Mouse (Mus musculus): ENCODE results near the gene Ptpdc1. TPM values are rescaled to one million over a fixed set of nuclear protein-coding genes. Genes with fewer than 3 reads are reported as not detected.

The Ptpdc1 gene
- polyA plus RNA-seq, 1 experiment from 2014 or later: 16.2 TPM

DNA sequence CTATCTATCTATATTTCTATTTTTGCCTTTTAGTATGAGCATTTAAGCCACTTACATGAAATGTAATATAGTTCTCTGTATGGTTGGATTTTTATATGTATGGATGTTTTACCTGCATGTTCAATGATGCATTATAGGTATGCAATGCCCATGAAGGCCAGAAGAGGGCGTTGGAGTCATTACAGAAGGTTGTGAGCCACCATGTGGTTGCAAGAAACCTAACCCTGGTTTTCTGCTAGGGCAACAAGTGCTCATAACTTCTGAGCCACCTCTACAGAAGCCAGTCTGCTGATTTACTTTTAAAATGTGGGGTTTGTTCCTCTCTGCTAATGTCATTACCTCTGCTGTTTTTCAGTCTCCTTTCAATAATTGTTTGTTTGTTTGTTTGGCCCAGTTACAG lies 25.2 kb upstream of the Ptpdc1 start:
- ATAC-seq (ENCODE audit: low read depth): no peak
- peaks cover 33% of the 10 kb centered on the region for H3K27me3 ChIP-seq
- no peak overlapping the region for H3K9ac ChIP-seq
- no peaks in the 10 kb centered on the region for H3K9me3 ChIP-seq
- no peak overlapping the region for H3K27ac ChIP-seq (replicated peaks)
- H3K4me2 ChIP-seq: no peak overlapping the region
- WGBS: 0% methylated on average over 1 of the region's 1 CpGs
- no peak overlapping the region for H3K4me3 ChIP-seq
- no peaks in the 10 kb centered on the region for H3K4me1 ChIP-seq (replicated peaks)
- no peaks in the 10 kb centered on the region for H3K36me3 ChIP-seq

DNA sequence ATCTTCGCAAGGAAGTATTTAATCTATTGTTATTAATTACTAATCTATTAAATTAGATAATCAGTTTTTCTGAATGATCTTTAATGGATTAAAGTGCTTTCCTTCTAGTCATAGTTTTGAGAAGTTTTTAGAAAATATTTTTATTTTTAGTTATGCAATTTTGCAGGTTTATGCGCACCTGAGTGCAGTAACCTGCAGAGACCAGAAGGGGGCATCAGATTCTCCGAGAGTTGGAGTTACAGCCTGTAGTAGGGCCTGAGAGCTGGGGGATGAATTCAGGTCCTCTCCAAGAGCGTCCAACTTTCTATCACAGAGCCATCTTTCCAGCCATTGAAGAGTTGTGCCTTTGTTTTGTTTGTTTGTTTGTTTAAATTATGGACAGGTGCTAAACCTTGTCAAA lies 21.2 kb upstream of the Ptpdc1 start:
- 86% methylated on average over 4 of the region's 4 CpGs for WGBS

DNA sequence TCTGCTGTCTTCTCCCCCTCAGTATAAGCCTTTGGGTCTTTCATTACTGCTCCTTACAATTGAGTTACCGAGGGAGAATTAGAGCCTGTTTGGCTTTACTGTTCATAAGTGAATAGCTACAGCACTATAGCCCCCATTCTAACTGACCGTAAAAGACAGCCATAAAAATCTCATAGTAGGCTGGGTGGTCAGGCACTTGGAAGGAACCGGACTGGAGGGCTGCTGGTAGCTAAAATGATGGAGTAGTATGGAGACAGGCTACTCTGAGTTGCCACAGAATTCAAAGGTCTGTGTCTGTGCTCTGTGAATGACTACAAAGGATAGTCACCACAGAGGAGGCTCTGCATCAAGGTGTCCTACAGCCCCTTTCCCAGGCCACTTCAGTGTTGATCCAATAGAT lies 18.5 kb upstream of the Ptpdc1 start:
- Histone ChIP-seq H3K9me3 (no peaks in the 10 kb centered on the region), H3K4me3 (no peak overlapping the region), H3K4me1 (replicated peaks) (no peaks in the 10 kb centered on the region), H3K27me3 (no peaks in the 10 kb centered on the region), H3K36me3 (no peaks in the 10 kb centered on the region), H3K27ac (replicated peaks) (no peak overlapping the region), H3K4me2 (no peak overlapping the region), H3K9ac (no peak overlapping the region)
- 12% methylated on average over 3 of the region's 3 CpGs for WGBS
- ATAC-seq (ENCODE audit: low read depth): no peak

More for the DNA sequence above, 21.2 kb upstream of the Ptpdc1 start:
- Histone ChIP-seq H3K9me3 (no peaks in the 10 kb centered on the region), H3K36me3 (no peaks in the 10 kb centered on the region), H3K4me1 (replicated peaks) (no peaks in the 10 kb centered on the region), H3K27me3 (no peaks in the 10 kb centered on the region), H3K27ac (replicated peaks) (no peak overlapping the region), H3K9ac (no peak overlapping the region), H3K4me3 (no peak overlapping the region), H3K4me2 (no peak overlapping the region)
- no peak for ATAC-seq (ENCODE audit: low read depth)

DNA sequence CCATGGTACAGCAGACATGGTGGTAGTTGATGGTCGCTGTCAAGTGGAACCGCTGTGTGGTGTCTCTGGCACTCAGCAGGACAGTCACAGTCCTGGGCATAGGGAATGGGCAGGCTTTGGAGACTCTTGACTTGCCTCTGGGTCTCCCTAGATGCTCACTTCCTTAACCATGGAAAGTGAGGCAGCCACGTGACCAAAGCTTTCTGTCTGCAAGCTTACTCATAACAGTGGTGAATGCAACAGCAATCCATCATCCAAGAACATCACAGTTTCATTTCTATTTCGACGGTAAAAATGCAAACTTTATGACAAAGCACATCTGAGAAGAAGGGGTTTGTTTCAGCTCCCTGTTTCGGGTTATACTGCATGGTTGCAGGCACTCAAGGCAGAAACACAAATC lies 17.6 kb upstream of the Ptpdc1 start:
- no peak for ATAC-seq (ENCODE audit: low read depth)
- no peaks in the 10 kb centered on the region for H3K27me3 ChIP-seq
- H3K4me1 ChIP-seq (replicated peaks): no peaks in the 10 kb centered on the region
- no peaks in the 10 kb centered on the region for H3K36me3 ChIP-seq
- H3K4me2 ChIP-seq: no peak overlapping the region
- no peak overlapping the region for H3K9ac ChIP-seq
- no peak overlapping the region for H3K4me3 ChIP-seq
- WGBS: 87% methylated on average over 6 of the region's 6 CpGs
- H3K9me3 ChIP-seq: no peaks in the 10 kb centered on the region
- H3K27ac ChIP-seq (replicated peaks): no peak overlapping the region

DNA sequence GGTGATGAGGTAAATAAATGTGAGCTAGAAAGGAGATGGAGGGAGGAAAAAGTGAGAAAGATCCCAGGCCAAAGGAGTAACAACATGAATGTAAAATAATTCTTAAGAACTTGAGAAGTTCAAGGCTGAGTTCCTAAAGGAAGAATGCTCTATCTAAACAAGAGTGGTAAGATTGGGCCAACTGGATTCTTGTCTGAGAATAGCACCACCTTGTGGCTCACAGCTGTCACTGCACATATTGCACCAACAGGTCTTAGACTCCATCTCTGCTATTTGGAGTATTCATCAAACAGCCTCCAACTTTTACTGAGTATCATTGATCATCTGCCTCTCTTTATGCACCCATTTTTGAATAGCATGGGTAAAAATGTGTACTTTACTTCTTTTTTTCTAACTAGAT lies 14.1 kb upstream of the Ptpdc1 start:
- Histone ChIP-seq H3K9me3 (no peaks in the 10 kb centered on the region), H3K4me1 (replicated peaks) (no peaks in the 10 kb centered on the region), H3K27ac (replicated peaks) (no peak overlapping the region), H3K27me3 (no peaks in the 10 kb centered on the region), H3K4me2 (no peak overlapping the region), H3K4me3 (no peak overlapping the region), H3K9ac (no peak overlapping the region), H3K36me3 (no peaks in the 10 kb centered on the region)
- peak; percentile 56 for ATAC-seq (ENCODE audit: low read depth)

DNA sequence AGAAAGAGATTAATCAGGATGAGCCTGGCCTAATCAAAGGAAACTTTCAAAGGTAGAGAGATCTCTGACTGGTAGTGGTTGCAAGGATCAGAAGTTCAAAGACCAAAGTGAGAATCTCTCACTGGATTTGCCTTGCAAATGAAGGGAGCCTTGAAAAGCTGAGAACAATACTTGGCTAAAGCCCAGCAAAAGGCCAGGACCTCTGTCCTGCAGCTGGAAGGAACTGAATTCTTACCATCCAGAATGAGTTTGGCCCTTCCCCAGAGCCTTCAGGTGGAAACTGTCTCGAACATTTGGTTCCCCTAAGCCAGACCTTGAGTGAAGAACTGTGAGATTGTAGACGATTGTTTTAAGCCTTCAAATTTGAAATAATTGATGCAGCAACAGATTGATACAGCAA lies 12.2 kb upstream of the Ptpdc1 start:
- no peaks in the 10 kb centered on the region for H3K36me3 ChIP-seq
- H3K27ac ChIP-seq (replicated peaks): no peak overlapping the region
- H3K9ac ChIP-seq: no peak overlapping the region
- no peak overlapping the region for H3K4me3 ChIP-seq
- WGBS: 35% methylated on average over 2 of the region's 2 CpGs
- ATAC-seq (ENCODE audit: low read depth): no peak
- no peak overlapping the region for H3K4me2 ChIP-seq
- no peaks in the 10 kb centered on the region for H3K4me1 ChIP-seq (replicated peaks)
- H3K9me3 ChIP-seq: no peaks in the 10 kb centered on the region
- H3K27me3 ChIP-seq: no peaks in the 10 kb centered on the region

DNA sequence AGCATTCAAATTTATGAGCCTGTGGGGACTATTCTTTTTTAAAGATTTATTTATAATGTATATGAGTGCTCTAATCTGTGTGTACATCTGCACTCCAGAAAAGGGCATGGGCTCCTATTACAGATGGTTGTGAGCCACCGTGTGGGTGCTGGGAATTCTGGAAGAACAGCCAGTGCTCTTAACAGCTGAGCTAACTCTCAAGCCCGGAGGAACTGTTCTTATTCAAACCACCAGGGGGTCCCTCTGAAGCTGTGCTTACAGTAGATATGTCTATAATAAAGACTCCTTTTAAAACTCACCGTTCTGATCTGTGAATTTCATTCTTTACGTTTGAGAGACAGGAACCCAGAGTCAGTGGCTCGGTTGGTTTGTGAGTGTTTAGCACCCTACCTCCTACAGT lies 6.2 kb upstream of the Ptpdc1 start:
- Histone ChIP-seq H3K9ac (no peak overlapping the region), H3K4me3 (no peak overlapping the region), H3K27me3 (no peaks in the 10 kb centered on the region), H3K27ac (replicated peaks) (no peak overlapping the region), H3K36me3 (no peaks in the 10 kb centered on the region), H3K4me1 (replicated peaks) (no peaks in the 10 kb centered on the region), H3K4me2 (no peak overlapping the region), H3K9me3 (no peaks in the 10 kb centered on the region)
- no peak for ATAC-seq (ENCODE audit: low read depth)
- 78% methylated on average over 5 of the region's 5 CpGs for WGBS

DNA sequence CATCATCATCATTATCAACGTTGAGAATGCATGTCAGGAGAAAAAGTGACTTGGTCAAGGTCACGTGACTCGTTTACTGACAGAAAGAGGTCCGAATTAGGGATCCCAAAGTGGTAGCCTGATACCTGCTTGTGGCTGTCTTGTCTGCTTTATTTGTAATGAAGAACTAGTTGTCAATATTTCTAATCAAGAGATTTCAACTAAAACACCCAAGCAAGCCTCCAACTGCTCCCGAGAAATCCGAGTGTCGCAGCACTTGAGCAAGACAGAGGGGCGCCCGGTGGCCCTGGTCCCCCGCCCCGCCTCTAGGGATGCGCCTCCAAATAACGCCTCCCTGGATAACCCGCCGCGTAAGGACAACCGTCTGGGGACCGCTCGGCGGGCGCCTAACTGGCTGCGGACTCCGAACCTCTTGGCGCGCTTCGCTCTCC lies 481 bp downstream of the Ptpdc1 start:
- peak overlapping the region; percentile 94 for H3K27ac ChIP-seq (replicated peaks)
- peak overlapping the region; percentile 73 for H3K4me2 ChIP-seq
- ATAC-seq (ENCODE audit: low read depth): no peak; the same call in 1 of the 2 replicates
- peaks cover 11% of the 10 kb centered on the region for H3K4me1 ChIP-seq (replicated peaks)
- WGBS: 2% methylated on average over 26 of the region's 26 CpGs
- no peaks in the 10 kb centered on the region for H3K9me3 ChIP-seq
- no peaks in the 10 kb centered on the region for H3K36me3 ChIP-seq
- H3K9ac ChIP-seq: peak overlapping the region; percentile 93
- no peaks in the 10 kb centered on the region for H3K27me3 ChIP-seq
- peak overlapping the region; percentile 84 for H3K4me3 ChIP-seq

DNA sequence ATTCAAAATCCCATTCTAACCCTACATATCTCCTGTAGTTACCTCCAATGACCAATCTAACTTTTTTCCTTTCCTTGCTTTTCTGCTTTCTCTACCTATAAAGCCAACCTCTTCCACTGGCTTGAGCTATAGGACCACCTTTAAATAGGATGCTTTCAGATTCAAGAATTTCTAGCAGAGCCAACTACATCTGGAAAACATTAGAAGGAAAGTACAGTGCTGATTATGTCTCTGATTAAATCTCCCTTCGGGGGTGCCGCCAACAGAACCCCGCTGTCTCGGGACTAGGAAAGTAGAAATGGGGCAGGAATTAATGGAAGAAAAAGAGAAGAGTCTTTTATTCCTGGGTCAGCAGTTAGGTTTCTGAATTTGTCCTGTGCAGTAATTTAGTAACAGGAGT lies 6.6 kb downstream of the Ptpdc1 start:
- Histone ChIP-seq H3K4me1 (replicated peaks) (peaks cover under 1% of the 10 kb centered on the region; the same call in 1 of the 2 replicates), H3K9me3 (peaks cover 11% of the 10 kb centered on the region; the same call in 1 of the 2 replicates), H3K9ac (no peak overlapping the region), H3K4me2 (no peak overlapping the region), H3K27me3 (no peaks in the 10 kb centered on the region), H3K27ac (replicated peaks) (no peak overlapping the region), H3K4me3 (no peak overlapping the region), H3K36me3 (peaks cover 5% of the 10 kb centered on the region; the same call in 1 of the 2 replicates)
- 84% methylated on average over 4 of the region's 4 CpGs for WGBS
- ATAC-seq (ENCODE audit: low read depth): no peak

DNA sequence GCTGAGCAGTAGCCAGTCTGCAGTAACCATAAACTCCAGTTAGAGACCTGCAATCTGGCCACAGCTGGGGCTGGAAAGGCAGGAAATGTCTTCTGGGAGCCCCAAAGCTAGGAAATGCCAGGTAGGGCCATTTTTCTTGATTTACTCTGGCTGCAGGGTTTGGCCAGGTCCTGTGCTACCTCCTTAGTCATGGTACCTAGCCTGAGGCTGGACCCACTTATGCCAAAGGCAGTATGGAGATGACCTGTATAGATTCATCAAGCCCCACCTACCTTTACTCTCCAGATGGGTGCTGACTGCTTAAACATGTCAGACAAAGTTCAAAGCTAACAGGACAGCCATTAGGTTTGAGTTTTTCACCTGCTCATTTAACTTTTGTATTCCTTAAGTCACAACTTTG lies 7.7 kb downstream of the Ptpdc1 start:
- no peak for ATAC-seq (ENCODE audit: low read depth)

DNA sequence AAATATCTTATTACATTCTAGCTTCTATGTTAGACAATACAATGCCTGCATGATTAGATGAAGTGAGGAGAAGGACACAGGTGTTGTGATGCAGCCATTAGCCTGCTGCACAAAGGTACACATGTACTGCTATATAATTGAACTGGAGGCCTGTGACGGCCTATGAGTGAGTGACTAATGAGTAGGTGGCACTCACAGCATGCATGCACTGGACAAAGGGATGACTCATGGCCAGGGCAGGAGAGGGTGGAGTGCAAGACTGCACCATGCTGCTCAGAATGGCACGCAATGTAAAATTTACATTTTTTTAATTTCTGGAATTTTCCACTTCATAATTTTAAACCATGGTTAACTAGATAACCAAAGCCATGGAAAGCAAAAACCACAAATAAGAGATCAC lies 10.9 kb downstream of the Ptpdc1 start:
- 84% methylated on average over 2 of the region's 2 CpGs for WGBS
- Histone ChIP-seq H3K9me3 (peaks cover 11% of the 10 kb centered on the region; the same call in 1 of the 2 replicates), H3K36me3 (peaks cover 5% of the 10 kb centered on the region; the same call in 1 of the 2 replicates), H3K4me2 (no peak overlapping the region), H3K9ac (no peak overlapping the region), H3K4me1 (replicated peaks) (peaks cover 3% of the 10 kb centered on the region), H3K4me3 (no peak overlapping the region), H3K27me3 (no peaks in the 10 kb centered on the region), H3K27ac (replicated peaks) (no peak overlapping the region)
- ATAC-seq (ENCODE audit: low read depth): no peak

More for the DNA sequence above, 7.7 kb downstream of the Ptpdc1 start:
- no peaks in the 10 kb centered on the region; the same call in 1 of the 2 replicates for H3K4me1 ChIP-seq (replicated peaks)
- no peak overlapping the region for H3K4me2 ChIP-seq
- H3K27ac ChIP-seq (replicated peaks): no peak overlapping the region
- H3K9me3 ChIP-seq: peaks cover 11% of the 10 kb centered on the region; the same call in 1 of the 2 replicates
- peaks cover 5% of the 10 kb centered on the region; the same call in 1 of the 2 replicates for H3K36me3 ChIP-seq
- no peak overlapping the region; the same call in 1 of the 2 replicates for H3K9ac ChIP-seq
- no peaks in the 10 kb centered on the region for H3K27me3 ChIP-seq
- H3K4me3 ChIP-seq: no peak overlapping the region

DNA sequence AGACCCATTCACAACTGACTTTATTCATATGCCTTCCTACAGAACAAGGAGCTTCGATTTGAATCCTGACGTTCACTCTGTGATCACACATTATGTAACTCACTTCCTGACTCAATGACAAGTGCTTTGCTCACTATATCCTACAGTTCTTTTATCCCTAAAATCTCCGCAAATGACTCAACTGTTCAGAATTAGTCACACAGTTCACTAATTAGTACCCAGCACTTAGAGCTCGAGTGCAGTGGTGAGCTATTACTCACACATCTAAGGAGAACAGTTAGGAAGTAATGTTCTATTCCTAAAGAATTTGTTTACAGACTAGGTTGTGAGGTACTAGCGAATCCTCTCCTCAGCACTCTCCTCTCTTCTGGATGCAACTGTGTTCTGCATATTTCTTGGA lies 16.4 kb downstream of the Ptpdc1 start:
- no peaks in the 10 kb centered on the region for H3K9me3 ChIP-seq
- peaks cover 3% of the 10 kb centered on the region; the same call in 1 of the 2 replicates for H3K4me1 ChIP-seq (replicated peaks)
- no peaks in the 10 kb centered on the region for H3K27me3 ChIP-seq
- H3K9ac ChIP-seq: no peak overlapping the region
- no peak overlapping the region for H3K4me2 ChIP-seq
- WGBS: 71% methylated on average over 5 of the region's 5 CpGs
- H3K4me3 ChIP-seq: no peak overlapping the region
- ATAC-seq (ENCODE audit: low read depth): no peak
- peaks cover 16% of the 10 kb centered on the region for H3K36me3 ChIP-seq
- H3K27ac ChIP-seq (replicated peaks): no peak overlapping the region

DNA sequence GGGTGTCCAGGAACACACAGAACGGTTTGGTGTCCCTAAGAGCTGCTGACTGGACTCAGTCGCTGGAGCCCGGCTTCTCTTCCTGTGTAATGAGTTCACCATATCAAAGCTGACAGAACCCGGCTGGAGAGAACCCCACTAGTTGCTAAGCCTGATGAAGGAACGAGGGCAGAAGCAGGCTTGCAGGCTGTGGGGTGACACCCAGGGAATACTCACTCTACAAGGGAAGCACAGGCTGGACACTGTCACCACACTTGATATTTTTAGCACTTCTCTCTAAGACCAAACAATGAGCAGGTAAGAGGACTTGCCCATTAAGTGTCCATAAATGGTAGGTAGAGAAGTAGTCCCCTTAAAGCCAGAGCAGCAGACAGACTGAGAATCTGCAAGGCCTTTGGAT lies 20.9 kb downstream of the Ptpdc1 start:
- Histone ChIP-seq H3K4me2 (no peak overlapping the region), H3K9me3 (no peaks in the 10 kb centered on the region), H3K27me3 (no peaks in the 10 kb centered on the region), H3K27ac (replicated peaks) (no peak overlapping the region), H3K9ac (no peak overlapping the region), H3K36me3 (peaks cover 46% of the 10 kb centered on the region), H3K4me1 (replicated peaks) (no peaks in the 10 kb centered on the region), H3K4me3 (no peak overlapping the region)
- WGBS: 85% methylated on average over 5 of the region's 5 CpGs
- ATAC-seq (ENCODE audit: low read depth): no peak
